Mouse (Mus musculus) forebrain, embryonic 10.5 days (tissue): Measurements from ENCODE around the gene Lsm14a. TPM values are rescaled to one million over a fixed set of nuclear protein-coding genes. Genes with fewer than 3 reads are reported as not detected.

Experiments
- DNase-seq: peaks from one replicate; pipeline ENCODE4 v3.0.0-alpha.2; 2017; ENCODE audit warnings: low spot score; ENCODE audit errors: extremely low spot score
- H3K27ac ChIP-seq: fragments of 300-500 bp; sonication (generic); 2 replicates; pipeline ENCODE4 v1.5.1; 2016; ENCODE audit warnings: mild to moderate bottlenecking
- H3K27me3 ChIP-seq: fragments of 300-500 bp; sonication (generic); 2 replicates; pipeline ENCODE4 v1.6.1; 2016; ENCODE audit warnings: mild to moderate bottlenecking; ENCODE audit not compliant: poor library complexity, severe bottlenecking
- H3K36me3 ChIP-seq: fragments of 300-500 bp; sonication (generic); replicated peaks from 2 replicates; pipeline ENCODE4 v1.6.1; 2016; ENCODE audit warnings: mild to moderate bottlenecking, moderate library complexity
- H3K4me1 ChIP-seq: fragments of 300-500 bp; sonication (generic); 2 replicates; pipeline ENCODE4 v1.6.1; 2016
- H3K4me3 ChIP-seq: fragments of 300-500 bp; sonication (generic); 2 replicates; pipeline ENCODE4 v1.5.1; 2016; ENCODE audit warnings: mild to moderate bottlenecking, moderate library complexity
- H3K9me3 ChIP-seq: fragments of 300-500 bp; sonication (generic); 2 replicates; pipeline ENCODE4 v1.6.1; 2016; ENCODE audit warnings: mild to moderate bottlenecking, moderate library complexity
- WGBS: fragments of 180-500 bp; shearing (Covaris S2); methylation state at CpG from one replicate; pipeline ENCODE4 v1.1.7; 2016; 5-methylcytosine and 5-hydroxymethylcytosine counted together
- polyA plus RNA-seq: library from polyadenylated mRNA; unstranded; fragments of >200 nt; fragmentation: Nextera tagmentation; extraction: Ambion mirVana; gene quantifications from 2 replicates; pipeline ENCODE4 v1.2.1, GENCODE M21; 2016

Lsm14a gene
- polyA plus RNA-seq, 1 experiment from 2014 or later: 105 TPM

DNA sequence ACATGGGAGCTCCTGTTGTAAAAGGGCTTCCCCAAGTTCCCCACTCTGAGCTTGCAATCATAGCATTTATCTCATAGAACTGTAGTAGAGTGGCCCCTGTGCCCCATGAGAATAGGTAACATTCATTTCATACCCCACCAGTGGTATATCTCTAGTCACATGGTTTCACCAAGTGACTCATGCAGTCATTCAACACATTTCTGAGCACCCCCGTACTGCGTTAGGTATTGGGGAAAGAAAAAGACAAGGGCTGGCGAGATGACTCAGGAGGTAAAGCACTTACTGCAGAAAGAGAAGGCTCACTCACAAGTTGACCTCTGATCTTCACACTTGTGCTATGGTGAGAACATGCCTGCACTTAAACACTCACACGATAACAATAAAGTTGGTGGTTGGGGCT is 71.2 kb downstream of the Lsm14a start:
- H3K4me1 ChIP-seq: peaks cover 7% of the 10 kb centered on the region
- no peaks in the 10 kb centered on the region for H3K36me3 ChIP-seq
- H3K27me3 ChIP-seq: no peaks in the 10 kb centered on the region
- no peak overlapping the region for H3K4me3 ChIP-seq
- 90% methylated on average over 4 of the region's 4 CpGs for WGBS
- H3K27ac ChIP-seq: no peak overlapping the region
- H3K9me3 ChIP-seq: peaks cover 4% of the 10 kb centered on the region; the same call in 1 of the 2 replicates
- DNase-seq: no peak

GRCm38 (mm10) chr7:34321119-34321518 is 72.0 kb downstream of the Lsm14a start:
- Histone ChIP-seq H3K9me3 (peaks cover 4% of the 10 kb centered on the region; the same call in 1 of the 2 replicates), H3K27ac (no peak overlapping the region), H3K36me3 (no peaks in the 10 kb centered on the region), H3K4me3 (no peak overlapping the region), H3K4me1 (peaks cover 7% of the 10 kb centered on the region), H3K27me3 (no peaks in the 10 kb centered on the region)
- DNase-seq: no peak
- WGBS: 85% methylated on average over 5 of the region's 5 CpGs

DNA sequence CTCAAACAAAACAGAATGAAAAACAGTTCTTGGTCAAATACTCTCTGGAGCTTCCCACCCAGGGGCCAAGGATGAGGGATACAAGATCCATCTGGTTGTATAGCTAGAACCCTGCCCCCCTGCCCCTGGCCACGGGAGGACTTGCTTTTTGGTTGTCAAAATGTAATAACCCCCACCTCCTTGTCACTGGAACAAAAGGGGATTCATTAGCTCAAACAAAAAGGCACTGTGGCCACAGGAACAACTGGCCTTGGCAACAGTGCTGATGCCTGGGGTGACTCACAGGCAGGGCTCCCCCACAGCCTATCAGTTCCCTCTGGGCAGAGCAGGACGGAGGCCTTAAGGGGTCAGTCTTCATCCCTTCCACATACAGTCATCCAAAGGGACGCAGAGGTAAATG is 73.2 kb downstream of the Lsm14a start:
- WGBS: 29% methylated on average over 3 of the region's 3 CpGs
- no peaks in the 10 kb centered on the region for H3K36me3 ChIP-seq
- no peaks in the 10 kb centered on the region for H3K27me3 ChIP-seq
- peaks cover 7% of the 10 kb centered on the region for H3K4me1 ChIP-seq
- H3K27ac ChIP-seq: no peak overlapping the region
- H3K9me3 ChIP-seq: peaks cover 4% of the 10 kb centered on the region; the same call in 1 of the 2 replicates
- DNase-seq: no peak
- no peak overlapping the region for H3K4me3 ChIP-seq

GRCm38 (mm10) chr7:34319123-34319522 is 74.0 kb downstream of the Lsm14a start:
- Histone ChIP-seq H3K27ac (no peak overlapping the region), H3K27me3 (no peaks in the 10 kb centered on the region), H3K4me3 (no peak overlapping the region), H3K36me3 (no peaks in the 10 kb centered on the region), H3K9me3 (peaks cover 2% of the 10 kb centered on the region; the same call in 1 of the 2 replicates), H3K4me1 (peaks cover 7% of the 10 kb centered on the region)
- DNase-seq: no peak
- 89% methylated on average over 2 of the region's 2 CpGs for WGBS

DNA sequence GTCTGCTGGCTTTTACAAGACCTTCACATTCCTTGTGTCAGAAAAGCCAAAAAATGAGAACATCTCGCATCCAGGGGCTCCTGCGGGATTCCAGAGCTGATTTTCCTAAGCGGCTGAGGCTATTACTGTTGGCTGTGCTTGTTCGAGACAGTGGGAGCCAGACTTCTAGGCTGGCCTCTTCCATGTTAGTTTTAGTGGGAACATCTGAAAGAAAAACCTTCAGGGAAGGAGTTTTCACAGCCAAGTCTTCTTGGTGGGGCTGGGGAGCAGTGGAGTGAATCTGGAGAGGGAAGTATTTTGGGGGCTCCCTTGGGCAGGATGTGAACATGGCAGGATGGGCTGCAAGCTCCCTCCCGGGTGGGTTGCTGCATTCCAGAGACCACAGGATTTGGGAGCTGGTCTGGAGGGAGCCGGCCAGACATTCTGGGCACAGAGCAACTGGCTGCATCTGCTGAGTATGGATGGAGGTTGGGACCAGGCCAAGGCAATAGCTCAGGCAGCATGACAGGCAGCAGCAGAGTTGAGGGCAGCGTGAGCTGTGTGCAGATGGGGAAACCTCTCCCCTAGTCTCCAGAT is 75.1 kb downstream of the Lsm14a start:
- Histone ChIP-seq H3K9me3 (no peaks in the 10 kb centered on the region), H3K36me3 (no peaks in the 10 kb centered on the region), H3K27ac (no peak overlapping the region), H3K4me3 (no peak overlapping the region), H3K4me1 (peaks cover 10% of the 10 kb centered on the region), H3K27me3 (no peaks in the 10 kb centered on the region)
- no peak for DNase-seq
- whole genome bisulfite sequencing: 77% methylated on average over 7 of the region's 7 CpGs

DNA sequence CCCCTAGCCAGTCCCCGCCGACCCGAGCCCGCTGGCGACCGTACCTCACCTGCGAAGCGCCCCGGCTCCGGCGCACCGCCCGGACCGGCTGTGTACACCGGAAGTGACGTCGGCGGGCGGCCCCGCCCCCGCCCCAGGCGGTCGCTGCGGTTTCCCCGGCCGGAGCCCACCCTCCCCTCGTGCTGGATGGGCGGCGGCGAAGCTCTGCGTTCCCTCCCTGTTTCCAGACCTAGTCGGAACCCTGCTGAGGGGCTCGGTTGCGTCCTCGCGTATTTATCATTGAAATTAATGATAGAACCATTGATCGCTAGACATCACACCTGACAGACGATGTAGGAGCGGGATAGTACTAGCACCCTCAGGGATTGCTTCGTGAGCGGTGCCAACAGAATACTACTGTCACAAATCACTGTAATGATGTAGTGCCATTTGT is 79.7 kb downstream of the Lsm14a start, which contains the start of gene 4931406P16Rik:
Gene 4931406P16Rik (minus strand): TSS at position 109 of the 433 bp plus-strand sequence.
- peak within 1 kb of the TSS; percentile 93 for H3K27ac ChIP-seq
- H3K4me1 ChIP-seq: peaks cover 10% of the 10 kb centered on the region
- no peaks in the 10 kb centered on the region for H3K9me3 ChIP-seq
- H3K27me3 ChIP-seq: no peaks in the 10 kb centered on the region
- peak; percentile 82 for DNase-seq
- WGBS: under 1% methylated on average over 39 of the region's 41 CpGs
- no peaks in the 10 kb centered on the region for H3K36me3 ChIP-seq
- peak within 1 kb of the TSS; percentile 96 for H3K4me3 ChIP-seq

DNA sequence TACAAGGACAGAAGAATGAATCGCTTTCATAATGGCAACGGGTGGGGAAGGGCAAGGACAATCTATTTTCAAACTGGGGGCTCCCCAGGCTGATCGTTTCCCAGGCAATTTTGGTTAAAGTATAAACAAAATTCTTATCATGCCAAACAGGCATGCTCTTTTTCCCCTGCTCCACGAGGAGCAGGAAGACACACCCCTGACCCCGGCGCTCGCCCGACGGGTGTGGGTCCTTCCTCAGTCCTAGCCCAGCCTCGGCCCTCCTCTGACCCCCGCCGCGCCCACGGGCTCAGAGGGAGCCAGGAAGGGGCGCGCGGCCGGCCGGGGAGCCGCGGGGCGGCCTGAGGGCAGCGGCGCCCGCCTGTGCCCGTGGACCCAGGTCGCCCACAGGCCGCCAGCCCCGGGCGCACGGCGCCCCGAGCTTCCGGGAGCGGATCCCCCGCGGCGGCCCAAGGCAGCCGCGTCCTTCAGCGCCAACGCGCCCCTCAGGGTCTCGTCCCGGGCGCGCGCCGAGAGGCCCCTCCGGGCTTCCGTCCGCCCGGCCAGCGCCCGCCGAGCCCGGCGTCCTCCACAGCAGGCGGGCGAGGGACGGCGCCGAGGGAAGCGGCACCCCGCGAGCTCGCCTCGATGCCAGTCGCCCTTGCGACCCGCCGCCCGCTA is 80.2 kb downstream of the Lsm14a start:
- WGBS: under 1% methylated on average over 70 of the region's 73 CpGs
- Histone ChIP-seq H3K36me3 (no peaks in the 10 kb centered on the region), H3K27me3 (no peaks in the 10 kb centered on the region), H3K4me3 (peak overlapping the region; percentile 96), H3K4me1 (peaks cover 10% of the 10 kb centered on the region), H3K9me3 (no peaks in the 10 kb centered on the region), H3K27ac (peak overlapping the region; percentile 93)
- peak; percentile 42 for DNase-seq

- no peaks in the 10 kb centered on the region for H3K27me3 ChIP-seq
- H3K4me3 ChIP-seq: no peak overlapping the region
- 88% methylated on average over 5 of the region's 5 CpGs for WGBS
- no peak for DNase-seq
- no peaks in the 10 kb centered on the region for H3K9me3 ChIP-seq
- peaks cover 10% of the 10 kb centered on the region for H3K4me1 ChIP-seq
- H3K36me3 ChIP-seq: no peaks in the 10 kb centered on the region
- H3K27ac ChIP-seq: no peak overlapping the region
Measured at GRCm38 (mm10) chr7:34309186-34309764, 83.8 kb downstream of the Lsm14a start.

- H3K27ac ChIP-seq: no peak overlapping the region
- no peak overlapping the region for H3K4me3 ChIP-seq
- H3K9me3 ChIP-seq: no peaks in the 10 kb centered on the region
- peaks cover 9% of the 10 kb centered on the region for H3K4me1 ChIP-seq
- no peaks in the 10 kb centered on the region for H3K36me3 ChIP-seq
- DNase-seq: no peak
- no peaks in the 10 kb centered on the region for H3K27me3 ChIP-seq
- 82% methylated on average over 5 of the region's 5 CpGs for WGBS
Measured at GRCm38 (mm10) chr7:34308586-34308985, 84.5 kb downstream of the Lsm14a start.

- H3K27ac ChIP-seq: no peak overlapping the region
- DNase-seq: no peak
- peaks cover 12% of the 10 kb centered on the region for H3K36me3 ChIP-seq
- WGBS: 83% methylated on average over 4 of the region's 4 CpGs
- H3K9me3 ChIP-seq: no peaks in the 10 kb centered on the region
- H3K4me3 ChIP-seq: no peak overlapping the region
- no peaks in the 10 kb centered on the region for H3K27me3 ChIP-seq
- no peaks in the 10 kb centered on the region for H3K4me1 ChIP-seq
Measured at GRCm38 (mm10) chr7:34305454-34305853, 87.7 kb downstream of the Lsm14a start.

DNA sequence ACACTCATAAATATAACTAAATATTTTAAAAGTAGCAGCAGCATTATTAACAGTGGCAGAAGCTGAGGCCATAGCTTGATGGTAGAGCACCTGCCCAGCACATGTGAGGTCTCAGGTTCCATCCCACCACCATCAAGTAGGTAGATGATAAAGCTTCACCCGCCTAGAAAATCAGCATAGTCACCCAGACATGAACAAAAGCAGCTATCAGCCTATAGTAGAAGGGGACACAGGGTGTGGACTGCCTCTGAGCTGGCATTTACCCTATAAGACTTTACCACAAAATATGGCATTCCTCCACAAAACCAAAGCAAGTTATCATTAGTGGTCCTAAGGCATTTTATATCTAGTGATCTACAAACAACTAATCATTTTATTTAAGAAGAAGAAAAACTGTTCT is 90.5 kb downstream of the Lsm14a start:
- H3K27me3 ChIP-seq: no peaks in the 10 kb centered on the region
- H3K27ac ChIP-seq: no peak overlapping the region
- no peaks in the 10 kb centered on the region for H3K4me1 ChIP-seq
- H3K36me3 ChIP-seq: peaks cover 12% of the 10 kb centered on the region
- no peak overlapping the region for H3K4me3 ChIP-seq
- 85% methylated on average over 1 of the region's 1 CpGs for WGBS
- DNase-seq: no peak
- H3K9me3 ChIP-seq: no peaks in the 10 kb centered on the region

- H3K4me3 ChIP-seq: no peak overlapping the region
- H3K36me3 ChIP-seq: peaks cover 12% of the 10 kb centered on the region
- H3K27ac ChIP-seq: no peak overlapping the region
- H3K27me3 ChIP-seq: no peaks in the 10 kb centered on the region
- no peaks in the 10 kb centered on the region for H3K4me1 ChIP-seq
- 88% methylated on average over 3 of the region's 3 CpGs for WGBS
- H3K9me3 ChIP-seq: no peaks in the 10 kb centered on the region
- no peak for DNase-seq
Measured at GRCm38 (mm10) chr7:34301952-34302351, 91.2 kb downstream of the Lsm14a start.

- Histone ChIP-seq H3K9me3 (no peaks in the 10 kb centered on the region), H3K4me1 (no peaks in the 10 kb centered on the region), H3K4me3 (no peak overlapping the region), H3K27me3 (no peaks in the 10 kb centered on the region), H3K36me3 (peaks cover 15% of the 10 kb centered on the region), H3K27ac (no peak overlapping the region)
- WGBS: 89% methylated on average over 2 of the region's 2 CpGs
- DNase-seq: no peak
Measured at GRCm38 (mm10) chr7:34298818-34299217, 94.3 kb downstream of the Lsm14a start.
